Mouse (Mus musculus): ENCODE data around the gene Bcl2l12. TPM values are rescaled to one million over a fixed set of nuclear protein-coding genes. Genes with fewer than 3 reads are reported as not detected.
A peak's percentile ranks its signal among the peaks of the same experiment; 100 is the strongest.

Gene Bcl2l12
- 15.3 and 16.0 TPM in 2 replicates for polyA plus RNA-seq (2012; ENCODE audit: insufficient read depth, insufficient read length, missing spikeins)

DNA sequence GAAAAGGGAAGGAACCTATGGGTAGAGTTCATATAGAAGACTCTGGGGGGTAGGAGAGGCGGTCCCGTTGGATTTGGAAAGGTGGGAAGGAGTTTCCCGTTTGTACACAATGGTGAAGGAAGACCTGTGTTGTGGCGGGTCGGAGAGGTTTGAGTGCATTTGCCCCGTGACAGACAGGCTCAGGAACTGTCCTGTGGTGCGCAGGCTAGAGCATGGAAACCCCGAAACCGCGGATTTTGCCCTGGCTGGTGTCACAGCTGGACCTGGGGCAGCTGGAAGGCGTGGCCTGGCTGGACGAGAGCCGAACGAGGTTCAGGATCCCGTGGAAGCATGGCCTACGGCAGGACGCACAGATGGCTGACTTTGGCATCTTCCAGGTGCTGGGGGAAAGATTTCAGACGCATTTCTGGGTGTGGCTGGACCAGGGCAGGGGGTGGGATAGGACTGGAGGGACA is at the start of gene Bcl2l12:
TSS of gene Bcl2l12 (minus strand) at position 212 of the 455 bp plus-strand sequence.
- H3K4me3 ChIP-seq (ENCODE audit: insufficient read depth, low read length): peak within 1 kb of the TSS; percentile 83
- H3K27ac ChIP-seq (ENCODE audit: insufficient read depth, low read depth, low read length): peak within 1 kb of the TSS; percentile 88
- H3K4me1 ChIP-seq (ENCODE audit: control insufficient read depth, insufficient read depth, low read length): peaks cover 7% of the 10 kb centered on the region
- no peak for TF ChIP-seq CTCF (IDR thresholded peaks at IDR 0.05; ENCODE audit: low read depth, low read length)
- TF ChIP-seq POLR2A (IDR thresholded peaks at IDR 0.05; ENCODE audit: borderline replicate concordance, low read depth, low read length): no peak

DNA sequence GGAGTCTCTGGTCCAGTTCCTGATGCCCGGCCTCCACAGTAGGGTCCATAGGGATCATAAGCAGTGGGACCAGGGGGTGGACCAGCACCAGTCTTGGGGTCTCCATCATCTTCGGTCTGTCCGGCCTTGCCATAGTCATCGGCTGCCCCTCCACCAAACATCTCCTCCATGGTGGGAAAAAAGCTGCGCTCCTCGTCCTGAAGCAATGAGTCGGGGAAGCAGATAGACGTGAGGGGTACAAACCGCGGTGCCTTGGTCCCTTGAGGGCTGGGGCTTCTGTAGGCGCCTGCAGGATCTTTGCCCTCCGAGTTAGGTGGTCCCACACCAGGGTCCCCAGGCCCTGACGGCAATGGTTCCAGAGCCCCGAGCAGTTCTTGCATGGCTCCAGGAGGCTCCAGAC is 49.0 kb upstream of the Bcl2l12 start:
- Histone ChIP-seq H3K4me3 (ENCODE audit: insufficient read depth, low read length) (no peak overlapping the region), H3K4me1 (ENCODE audit: control insufficient read depth, insufficient read depth, low read length) (peaks cover 4% of the 10 kb centered on the region), H3K27ac (ENCODE audit: insufficient read depth, low read depth, low read length) (no peak overlapping the region)
- TF ChIP-seq POLR2A (IDR thresholded peaks at IDR 0.05; ENCODE audit: borderline replicate concordance, low read depth, low read length): no peak
- no peak for TF ChIP-seq CTCF (IDR thresholded peaks at IDR 0.05; ENCODE audit: low read depth, low read length)

DNA sequence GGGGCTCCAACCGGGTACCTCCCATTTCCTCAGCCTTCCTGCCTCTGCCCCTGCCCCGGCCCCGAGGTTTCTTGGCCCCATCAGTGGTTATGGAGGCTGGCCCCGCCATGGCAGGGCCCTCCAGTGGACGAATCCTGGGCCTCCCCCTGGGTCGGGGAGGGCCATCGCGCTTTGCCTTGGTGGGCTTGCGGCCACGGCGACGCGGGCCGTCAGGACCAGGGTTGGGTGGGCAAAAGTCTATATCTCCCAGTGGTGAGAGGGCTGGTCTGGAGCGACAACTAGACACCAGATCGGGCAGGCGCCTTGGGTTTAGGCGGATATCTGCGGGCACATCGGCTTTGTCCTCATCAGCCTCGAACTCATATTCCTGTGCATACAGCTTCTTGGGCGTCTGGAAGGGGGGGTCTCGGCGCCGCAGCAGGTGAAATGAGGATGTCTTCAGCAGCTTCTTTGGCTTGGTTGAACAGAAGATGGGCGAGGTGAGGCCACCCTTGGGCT is 48.4 kb upstream of the Bcl2l12 start:
- peaks cover 4% of the 10 kb centered on the region for H3K4me1 ChIP-seq (ENCODE audit: control insufficient read depth, insufficient read depth, low read length)
- no peak for TF ChIP-seq CTCF (IDR thresholded peaks at IDR 0.05; ENCODE audit: low read depth, low read length)
- TF ChIP-seq POLR2A (IDR thresholded peaks at IDR 0.05; ENCODE audit: borderline replicate concordance, low read depth, low read length): no peak
- no peak overlapping the region for H3K4me3 ChIP-seq (ENCODE audit: insufficient read depth, low read length)
- no peak overlapping the region for H3K27ac ChIP-seq (ENCODE audit: insufficient read depth, low read depth, low read length)

DNA sequence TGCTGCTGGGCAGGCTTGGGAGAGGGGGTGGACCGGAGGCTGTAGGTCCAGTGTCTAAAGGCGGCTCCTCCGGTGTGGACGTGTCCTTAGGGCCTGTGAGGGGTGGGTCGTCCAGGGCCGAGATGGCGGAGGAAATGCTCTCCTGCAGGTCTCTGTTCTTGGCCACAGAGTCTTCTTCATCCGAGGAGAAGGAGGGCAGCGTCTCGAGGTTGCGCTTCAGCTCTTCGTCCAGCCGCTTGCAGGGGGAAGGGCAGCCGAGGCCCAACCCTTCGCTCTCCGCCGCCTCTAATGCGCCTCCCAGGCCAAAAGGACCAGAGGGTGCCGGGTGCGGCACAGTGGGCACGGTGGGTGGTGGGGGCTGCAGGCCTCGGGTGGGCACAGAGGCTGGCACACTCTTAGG is 47.2 kb upstream of the Bcl2l12 start:
- no peaks in the 10 kb centered on the region for H3K4me1 ChIP-seq (ENCODE audit: control insufficient read depth, insufficient read depth, low read length)
- no peak overlapping the region for H3K4me3 ChIP-seq (ENCODE audit: insufficient read depth, low read length)

DNA sequence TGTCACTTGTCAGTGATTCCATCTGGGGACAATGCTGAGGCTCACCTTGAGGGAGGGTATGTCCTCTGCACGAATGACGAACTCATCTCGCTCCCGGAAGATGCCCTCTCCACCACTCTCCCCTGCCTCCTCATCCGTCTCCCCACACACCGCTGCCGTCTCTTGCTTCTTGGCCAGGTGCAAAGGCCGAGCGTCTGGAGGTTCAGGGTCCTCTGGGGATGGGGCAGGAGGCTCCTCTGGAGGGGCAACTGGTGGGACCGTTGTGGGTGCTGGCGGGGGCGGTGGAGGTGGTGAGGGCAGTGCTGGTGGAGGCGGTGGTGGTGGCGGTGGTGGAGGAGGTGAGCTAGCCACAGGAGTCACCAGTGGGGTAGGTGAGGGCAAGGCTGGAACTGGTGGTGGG is 44.8 kb upstream of the Bcl2l12 start:
- TF ChIP-seq CTCF (IDR thresholded peaks at IDR 0.05; ENCODE audit: low read depth, low read length) (no peak), POLR2A (IDR thresholded peaks at IDR 0.05; ENCODE audit: borderline replicate concordance, low read depth, low read length) (no peak)
- no peak overlapping the region for H3K27ac ChIP-seq (ENCODE audit: insufficient read depth, low read depth, low read length)
- H3K4me1 ChIP-seq (ENCODE audit: control insufficient read depth, insufficient read depth, low read length): no peaks in the 10 kb centered on the region
- H3K4me3 ChIP-seq (ENCODE audit: insufficient read depth, low read length): no peak overlapping the region

More for the DNA sequence above, 47.2 kb upstream of the Bcl2l12 start:
- no peak overlapping the region for H3K27ac ChIP-seq (ENCODE audit: insufficient read depth, low read depth, low read length)
- TF ChIP-seq POLR2A (IDR thresholded peaks at IDR 0.05; ENCODE audit: borderline replicate concordance, low read depth, low read length) (no peak), CTCF (IDR thresholded peaks at IDR 0.05; ENCODE audit: low read depth, low read length) (no peak)

DNA sequence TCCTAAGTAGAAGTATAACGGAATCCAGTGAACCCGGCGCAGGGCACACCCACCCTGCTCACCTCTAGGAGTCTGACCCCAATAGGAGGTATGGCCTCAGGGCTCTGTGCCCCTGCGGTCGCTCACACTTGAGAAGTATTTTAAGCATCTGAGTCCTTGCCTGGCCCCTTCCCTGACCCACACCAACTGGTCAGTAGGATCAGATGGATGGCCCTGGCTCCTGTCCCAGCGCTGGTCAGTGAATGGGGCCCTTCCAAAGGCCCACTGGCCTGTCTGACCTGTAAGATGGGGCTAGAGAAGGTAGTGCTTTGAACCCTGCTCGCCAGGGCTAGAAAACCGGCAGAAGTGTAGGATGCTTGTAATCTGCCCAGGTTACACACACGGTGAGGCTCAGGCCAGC is 42.3 kb upstream of the Bcl2l12 start:
- H3K4me3 ChIP-seq (ENCODE audit: insufficient read depth, low read length): no peak overlapping the region
- H3K4me1 ChIP-seq (ENCODE audit: control insufficient read depth, insufficient read depth, low read length): no peaks in the 10 kb centered on the region
- no peak overlapping the region for H3K27ac ChIP-seq (ENCODE audit: insufficient read depth, low read depth, low read length)
- TF ChIP-seq CTCF (IDR thresholded peaks at IDR 0.05; ENCODE audit: low read depth, low read length): no peak
- no peak for TF ChIP-seq POLR2A (IDR thresholded peaks at IDR 0.05; ENCODE audit: borderline replicate concordance, low read depth, low read length)

DNA sequence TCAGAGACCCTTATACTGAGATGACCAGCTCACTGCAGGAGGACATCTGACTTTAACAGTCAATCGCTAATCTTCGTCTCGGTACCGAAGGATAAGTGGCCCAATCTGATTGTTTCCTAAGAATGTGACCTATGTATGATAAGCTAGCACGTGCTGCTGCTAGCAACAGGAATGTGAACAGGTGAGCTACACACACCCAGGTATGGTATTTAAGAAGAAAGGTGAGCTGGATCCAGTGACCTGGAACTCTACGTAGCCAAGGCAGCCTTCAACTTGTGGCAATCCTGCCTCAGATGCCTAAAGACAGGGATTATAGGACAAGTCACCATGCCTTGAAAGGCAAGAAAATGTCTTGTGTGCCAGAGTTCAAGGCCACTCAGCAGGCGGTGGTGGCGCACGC is 39.9 kb upstream of the Bcl2l12 start:
- no peak for TF ChIP-seq POLR2A (IDR thresholded peaks at IDR 0.05; ENCODE audit: borderline replicate concordance, low read depth, low read length)
- no peak for TF ChIP-seq CTCF (IDR thresholded peaks at IDR 0.05; ENCODE audit: low read depth, low read length)
- H3K27ac ChIP-seq (ENCODE audit: insufficient read depth, low read depth, low read length): no peak overlapping the region
- H3K4me3 ChIP-seq (ENCODE audit: insufficient read depth, low read length): no peak overlapping the region
- H3K4me1 ChIP-seq (ENCODE audit: control insufficient read depth, insufficient read depth, low read length): no peaks in the 10 kb centered on the region

DNA sequence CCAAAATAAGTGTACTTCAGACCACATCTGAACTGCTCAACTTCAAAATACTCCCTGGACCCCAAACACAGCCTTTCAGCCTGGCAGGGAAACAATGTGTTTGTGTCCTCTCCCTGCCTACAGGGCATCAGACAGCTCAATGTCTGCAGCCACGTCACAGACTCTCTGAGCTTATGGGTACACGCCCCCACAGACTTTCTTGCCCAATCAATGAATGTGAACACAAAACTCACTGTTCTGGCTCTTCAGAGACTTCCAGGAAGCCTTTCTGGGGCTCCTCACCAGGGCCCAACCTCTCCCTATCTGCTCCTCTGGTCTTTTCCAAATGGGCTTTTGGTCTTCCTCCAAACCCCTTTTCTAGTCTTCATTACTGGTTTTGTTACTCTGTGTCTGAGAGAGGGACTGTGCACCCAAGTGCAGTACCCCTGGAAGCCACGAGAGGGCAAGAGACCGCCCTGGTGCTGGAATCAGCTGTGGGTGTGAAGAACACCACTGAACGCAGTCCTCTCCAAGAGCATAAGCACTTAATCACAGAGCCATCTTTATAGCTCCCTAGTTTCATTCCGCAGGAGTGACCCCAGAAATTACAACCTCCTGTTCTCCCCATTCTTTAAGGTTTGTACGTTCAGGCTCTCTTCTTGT is 39.3 kb upstream of the Bcl2l12 start:
- Histone ChIP-seq H3K4me3 (ENCODE audit: insufficient read depth, low read length) (no peak overlapping the region), H3K4me1 (ENCODE audit: control insufficient read depth, insufficient read depth, low read length) (no peaks in the 10 kb centered on the region), H3K27ac (ENCODE audit: insufficient read depth, low read depth, low read length) (no peak overlapping the region)
- TF ChIP-seq CTCF (IDR thresholded peaks at IDR 0.05; ENCODE audit: low read depth, low read length): peak; percentile 82
- TF ChIP-seq POLR2A (IDR thresholded peaks at IDR 0.05; ENCODE audit: borderline replicate concordance, low read depth, low read length): no peak

DNA sequence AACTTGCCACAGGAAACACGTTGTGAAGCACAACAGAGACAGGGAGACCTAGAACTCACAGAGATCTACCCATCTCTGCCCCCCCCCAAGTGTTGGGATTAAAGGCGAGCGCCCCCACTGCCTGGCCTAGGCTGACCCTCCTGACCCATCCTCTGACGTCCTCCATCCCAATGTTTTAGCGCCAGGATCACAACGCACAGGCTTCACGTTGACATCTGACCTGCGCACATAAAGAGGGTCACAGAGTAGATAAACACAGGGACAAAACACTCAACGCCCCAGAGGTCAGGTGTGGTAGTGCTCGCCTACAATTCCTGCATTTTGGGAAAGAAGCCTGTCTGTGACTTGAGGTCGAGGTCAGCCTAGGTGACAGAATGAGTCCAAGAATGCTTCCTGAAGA is 38.2 kb upstream of the Bcl2l12 start:
- H3K4me1 ChIP-seq (ENCODE audit: control insufficient read depth, insufficient read depth, low read length): no peaks in the 10 kb centered on the region
- no peak for TF ChIP-seq CTCF (IDR thresholded peaks at IDR 0.05; ENCODE audit: low read depth, low read length)
- TF ChIP-seq POLR2A (IDR thresholded peaks at IDR 0.05; ENCODE audit: borderline replicate concordance, low read depth, low read length): no peak
- no peak overlapping the region for H3K4me3 ChIP-seq (ENCODE audit: insufficient read depth, low read length)
- no peak overlapping the region for H3K27ac ChIP-seq (ENCODE audit: insufficient read depth, low read depth, low read length)

DNA sequence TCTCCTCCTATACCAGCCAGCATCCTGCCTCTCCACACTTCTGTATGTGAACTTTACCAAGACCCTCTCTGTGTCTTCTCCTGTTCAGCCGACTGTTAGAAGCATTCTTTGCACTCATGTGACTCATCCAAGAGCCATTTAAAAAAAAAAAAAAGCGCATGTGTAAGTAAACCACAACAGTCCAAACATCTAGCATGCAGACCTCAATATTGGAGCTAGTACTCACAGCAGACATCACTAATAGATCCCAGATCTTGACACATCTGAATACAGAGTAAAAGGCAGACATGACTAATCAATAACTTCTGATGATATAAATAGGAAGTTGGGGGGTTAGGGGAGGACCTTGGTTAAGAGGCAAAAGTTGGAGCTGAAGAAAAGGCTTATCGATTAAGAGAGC is 37.1 kb upstream of the Bcl2l12 start:
- no peak overlapping the region for H3K27ac ChIP-seq (ENCODE audit: insufficient read depth, low read depth, low read length)
- no peaks in the 10 kb centered on the region for H3K4me1 ChIP-seq (ENCODE audit: control insufficient read depth, insufficient read depth, low read length)
- H3K4me3 ChIP-seq (ENCODE audit: insufficient read depth, low read length): no peak overlapping the region
- TF ChIP-seq CTCF (IDR thresholded peaks at IDR 0.05; ENCODE audit: low read depth, low read length): no peak
- no peak for TF ChIP-seq POLR2A (IDR thresholded peaks at IDR 0.05; ENCODE audit: borderline replicate concordance, low read depth, low read length)

All from bone marrow macrophage, adult 2 months (primary cell).